10 mouse cellular contexts compared by ENCODE assay signal in genomic region chr16:32551346-32551747, GRCm38 (mm10). TPM values are rescaled to one million over a fixed set of nuclear protein-coding genes. Genes with fewer than 3 reads are reported as not detected.
DNase-seq lines count a peak whose midpoint lies in the region.
"Had no signal": no experiment of that assay in that cellular context is flagged by ENCODE, and none has a peak within 500 bp of the region (broad histone marks: within the 10 kb centered on the region; RNA-seq: fewer than 3 reads in every experiment).

No protein-coding gene starts in this region.

- intact Hi-C loops in heart, postnatal 10 days (cut with DNase I) = no loop called here

- DNase-seq in 416B (ENCODE audit: low read depth) = peak; percentile 24
- peak; percentile 19 for DNase-seq in Muller cell, postnatal 12 days (ENCODE audit: inconsistent ontology term)
- DNase-seq in heart, postnatal 10 days = peak; percentile 53 to 63
- peak; percentile 22 to 55 for DNase-seq in kidney, postnatal 4 days
- DNase-seq in gastrocnemius, postnatal 25 days = no peak
- no peak for DNase-seq in thymus, postnatal 0 days (ENCODE audit: low spot score)
- no peak for DNase-seq in testis, postnatal 10 days (ENCODE audit: low spot score)
- DNase-seq in spleen, postnatal 36 days (ENCODE audit: low spot score in 2 of 2) = no peak
- DNase-seq: cerebellum, adult 9-11 months; forebrain, postnatal 0 days had no signal

RNA-seq across cellular contexts. Expression of gene Zdhhc19, which starts 55.3 kb away (rescaled TPM):
- total RNA-seq in heart, postnatal 10 days (2021) = not detected
- total RNA-seq in gastrocnemius, postnatal 25 days (2021) = not detected
- not detected in 2 replicates for polyA plus RNA-seq in thymus, postnatal 0 days (2015; fragmentation: Nextera tagmentation; extraction: Ambion mirVana)
- total RNA-seq: forebrain, postnatal 0 days had no signal
- polyA plus RNA-seq: forebrain, postnatal 0 days had no signal

RNA-seq across cellular contexts. Expression of gene Tfrc, which starts 57.4 kb away (rescaled TPM):
- total RNA-seq in heart, postnatal 10 days (2021) = 100 to 1,000 TPM; 180 to 317 TPM
- total RNA-seq in gastrocnemius, postnatal 25 days (2021) = 100 to 1,000 TPM; 192 to 211 TPM
- 40.0 and 43.4 TPM in 2 replicates for polyA plus RNA-seq in thymus, postnatal 0 days (2015; fragmentation: Nextera tagmentation; extraction: Ambion mirVana)

Comparison
In these comparisons a context has a peak if more than half of its experiments do, and no peak if none do; other contexts are left out.
1. DNase-seq: peak in 416B (single experiment), Muller cell, postnatal 12 days (single experiment), heart, postnatal 10 days (2 of 2) and kidney, postnatal 4 days (2 of 2); none in gastrocnemius, postnatal 25 days (single experiment), thymus, postnatal 0 days (single experiment), testis, postnatal 10 days (single experiment) and spleen, postnatal 36 days (0 of 2).